Mouse (Mus musculus): ENCODE data around the gene Ypel4.

DNA sequence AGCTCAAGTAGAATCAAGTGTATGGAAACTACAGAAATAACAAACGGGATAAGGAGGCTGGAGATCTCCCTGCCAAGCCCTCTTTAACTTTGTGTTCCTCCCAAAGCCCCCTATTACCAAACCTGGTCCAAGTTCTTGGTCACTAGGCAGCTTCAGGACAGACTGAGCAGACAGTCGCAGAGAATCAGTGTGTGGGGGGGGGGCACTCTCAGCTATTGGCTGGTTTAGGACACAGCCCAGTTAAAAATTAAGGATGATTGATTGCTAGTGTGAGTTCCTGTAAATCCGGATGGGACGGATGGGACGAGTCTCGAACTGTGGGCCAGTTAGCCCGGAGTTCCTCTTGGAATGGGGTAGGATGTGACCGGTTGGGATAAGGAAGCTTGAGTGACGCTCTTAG, 41.4 kb downstream of the Ypel4 start, which contains the start of gene Serping1:
- no peak for TF ChIP-seq EP300 (IDR thresholded peaks at IDR 0.05)
- TF ChIP-seq CTCF (IDR thresholded peaks at IDR 0.05) = no peak

All from lung, postnatal 0 days (tissue).